Mouse (Mus musculus) thymus, postnatal 36 days (tissue): ENCODE measurements around the gene Ccl6.
A peak's percentile ranks its signal among the peaks of the same experiment; 100 is the strongest.

Experiments
- DNase-seq, 2 experiments: peaks; one replicate each; pipeline ENCODE4 v3.0.0; 2022; ENCODE audit warnings: mixed read lengths in 2 of 2

Gene Ccl6

GRCm38 (mm10) chr11:83592853-83593252 is at the start of gene Ccl6:
TSS of gene Ccl6 (minus strand) at chr11:83593087.
- no peak for DNase-seq

GRCm38 (mm10) chr11:83641216-83641615 is 48.3 kb upstream of the Ccl6 start:
- peak in 1 of 2 experiments; percentile 3 for DNase-seq

GRCm38 (mm10) chr11:83640141-83640540 is 47.3 kb upstream of the Ccl6 start:
- peak; percentile 56 to 75 for DNase-seq

- peak; percentile 43 to 47 for DNase-seq
Measured at GRCm38 (mm10) chr11:83639533-83639932, 46.6 kb upstream of the Ccl6 start.

- peak in 1 of 2 experiments; percentile 15 for DNase-seq
Measured at GRCm38 (mm10) chr11:83638934-83639333, 46.0 kb upstream of the Ccl6 start.

- no peak for DNase-seq
Measured at GRCm38 (mm10) chr11:83636742-83637235, 43.9 kb upstream of the Ccl6 start.

GRCm38 (mm10) chr11:83634898-83635297 is 42.0 kb upstream of the Ccl6 start:
- DNase-seq: no peak

- DNase-seq: no peak
Measured at GRCm38 (mm10) chr11:83634425-83634824, 41.5 kb upstream of the Ccl6 start.

- DNase-seq: no peak
Measured at GRCm38 (mm10) chr11:83632744-83633143, 39.9 kb upstream of the Ccl6 start.

- DNase-seq: no peak
Measured at GRCm38 (mm10) chr11:83631065-83631464, 38.2 kb upstream of the Ccl6 start.

GRCm38 (mm10) chr11:83630630-83631029 is 37.7 kb upstream of the Ccl6 start:
- no peak for DNase-seq

GRCm38 (mm10) chr11:83628808-83629207 is 35.9 kb upstream of the Ccl6 start:
- DNase-seq: no peak

GRCm38 (mm10) chr11:83623586-83623985 is 30.7 kb upstream of the Ccl6 start:
- no peak for DNase-seq

GRCm38 (mm10) chr11:83619037-83619436 is 26.1 kb upstream of the Ccl6 start:
- DNase-seq: no peak

- no peak for DNase-seq
Measured at GRCm38 (mm10) chr11:83618238-83618637, 25.4 kb upstream of the Ccl6 start.

GRCm38 (mm10) chr11:83616586-83616985 is 23.7 kb upstream of the Ccl6 start:
- no peak for DNase-seq

- no peak for DNase-seq
Measured at GRCm38 (mm10) chr11:83610900-83611299, 18.0 kb upstream of the Ccl6 start.

GRCm38 (mm10) chr11:83606396-83606795 is 13.5 kb upstream of the Ccl6 start:
- no peak for DNase-seq

GRCm38 (mm10) chr11:83605535-83605934 is 12.6 kb upstream of the Ccl6 start:
- no peak for DNase-seq

- DNase-seq: no peak
Measured at GRCm38 (mm10) chr11:83604698-83605097, 11.8 kb upstream of the Ccl6 start.

GRCm38 (mm10) chr11:83603399-83603798 is 10.5 kb upstream of the Ccl6 start:
- no peak for DNase-seq

GRCm38 (mm10) chr11:83600576-83600975 is 7.7 kb upstream of the Ccl6 start:
- DNase-seq: no peak

- no peak for DNase-seq
Measured at GRCm38 (mm10) chr11:83598991-83599390, 6.1 kb upstream of the Ccl6 start.

- no peak for DNase-seq
Measured at GRCm38 (mm10) chr11:83598207-83598837, 5.4 kb upstream of the Ccl6 start.

- no peak for DNase-seq
Measured at GRCm38 (mm10) chr11:83597796-83598195, 4.9 kb upstream of the Ccl6 start.
